Mouse (Mus musculus): ENCODE results near the gene Gm6614. TPM values are rescaled to one million over a fixed set of nuclear protein-coding genes. Genes with fewer than 3 reads are reported as not detected.

Gm6614 gene
- not detected for total RNA-seq (2023)

GRCm38 (mm10) chr6:142011364-142011955, at the start of gene Gm6614:
Gm6614 (minus strand) TSS chr6:142011414.

GRCm38 (mm10) chr6:141946862-141947261, 64.4 kb downstream of the Gm6614 start, which contains the start of gene Slco1a1:
Slco1a1 (minus strand) TSS chr6:141946962.

Other genes starting within 250 kb of the Gm6614 start
- gene Gm5724, start 237.6 kb downstream of the Gm6614 start, total RNA-seq (2023), result not detected
- not detected for gene Slco1a4, start 155.2 kb downstream of the Gm6614 start, total RNA-seq (2023)
- not detected for gene Slco1a1, start 64.5 kb downstream of the Gm6614 start, total RNA-seq (2023)
- 4.0 TPM for gene Slco1a6, start 197.1 kb upstream of the Gm6614 start, total RNA-seq (2023)

All from CD4-positive naive resting alpha-beta T cell, adult 76 days (primary cell).